Mouse (Mus musculus): Measurements from ENCODE around the gene Bloc1s4. TPM values are rescaled to one million over a fixed set of nuclear protein-coding genes. Genes with fewer than 3 reads are reported as not detected.
A peak's percentile ranks its signal among the peaks of the same experiment; 100 is the strongest.

Gene Bloc1s4
- polyA plus RNA-seq, 1 experiment from 2014 or later, result 23.5 TPM

- Histone ChIP-seq H3K4me1 (ENCODE audit: control insufficient read depth, insufficient read depth, low read length) (peaks cover 13% of the 10 kb centered on the region), H3K9ac (replicated peaks; ENCODE audit: low read depth, low read length) (no peak overlapping the region), H3K4me3 (ENCODE audit: low read depth, low read length) (no peak overlapping the region), H3K27me3 (ENCODE audit: control insufficient read depth, insufficient read depth, low read length) (no peaks in the 10 kb centered on the region), H3K36me3 (ENCODE audit: control insufficient read depth, insufficient read depth, low read length) (no peaks in the 10 kb centered on the region; the same call in 1 of the 2 replicates), H3K4me2 (replicated peaks; ENCODE audit: low read depth, low read length) (no peak overlapping the region), H3K9me3 (ENCODE audit: control insufficient read depth, low read depth, low read length) (no peaks in the 10 kb centered on the region), H3K27ac (ENCODE audit: low read length) (no peak overlapping the region)
- ATAC-seq (ENCODE audit: insufficient number of reproducible peaks, insufficient read depth, low FRiP score, low read depth), result no peak
- 74% methylated on average over 9 of the region's 9 CpGs for WGBS
Observed at GRCm38 (mm10) chr5:36750119-36751078, 1.9 kb upstream of the Bloc1s4 start.

GRCm38 (mm10) chr5:36747794-36748535, 485 bp downstream of the Bloc1s4 start:
- H3K4me3 ChIP-seq (ENCODE audit: low read depth, low read length), result peak overlapping the region; percentile 98
- no peaks in the 10 kb centered on the region; the same call in 1 of the 2 replicates for H3K36me3 ChIP-seq (ENCODE audit: control insufficient read depth, insufficient read depth, low read length)
- no peak overlapping the region for H3K27ac ChIP-seq (ENCODE audit: low read length)
- peak overlapping the region; percentile 94 for H3K4me2 ChIP-seq (replicated peaks; ENCODE audit: low read depth, low read length)
- H3K9me3 ChIP-seq (ENCODE audit: control insufficient read depth, low read depth, low read length), result no peaks in the 10 kb centered on the region
- peak overlapping the region; percentile 83 for H3K9ac ChIP-seq (replicated peaks; ENCODE audit: low read depth, low read length)
- WGBS, result 2% methylated on average over 76 of the region's 76 CpGs
- peaks cover 13% of the 10 kb centered on the region for H3K4me1 ChIP-seq (ENCODE audit: control insufficient read depth, insufficient read depth, low read length)
- no peaks in the 10 kb centered on the region for H3K27me3 ChIP-seq (ENCODE audit: control insufficient read depth, insufficient read depth, low read length)
- peak; percentile 42; the same call in 1 of the 2 replicates for ATAC-seq (ENCODE audit: insufficient number of reproducible peaks, insufficient read depth, low FRiP score, low read depth)

GRCm38 (mm10) chr5:36747071-36747470, 1.4 kb downstream of the Bloc1s4 start:
- Histone ChIP-seq H3K4me3 (ENCODE audit: low read depth, low read length) (peak overlapping the region; percentile 98; the same call in 1 of the 2 replicates), H3K36me3 (ENCODE audit: control insufficient read depth, insufficient read depth, low read length) (no peaks in the 10 kb centered on the region; the same call in 1 of the 2 replicates), H3K9me3 (ENCODE audit: control insufficient read depth, low read depth, low read length) (no peaks in the 10 kb centered on the region), H3K27me3 (ENCODE audit: control insufficient read depth, insufficient read depth, low read length) (no peaks in the 10 kb centered on the region), H3K9ac (replicated peaks; ENCODE audit: low read depth, low read length) (no peak overlapping the region), H3K27ac (ENCODE audit: low read length) (no peak overlapping the region), H3K4me2 (replicated peaks; ENCODE audit: low read depth, low read length) (peak overlapping the region; percentile 94), H3K4me1 (ENCODE audit: control insufficient read depth, insufficient read depth, low read length) (peaks cover 13% of the 10 kb centered on the region)
- no peak for ATAC-seq (ENCODE audit: insufficient number of reproducible peaks, insufficient read depth, low FRiP score, low read depth)
- 76% methylated on average over 7 of the region's 7 CpGs for WGBS

- Histone ChIP-seq H3K36me3 (ENCODE audit: control insufficient read depth, insufficient read depth, low read length) (no peaks in the 10 kb centered on the region; the same call in 1 of the 2 replicates), H3K4me2 (replicated peaks; ENCODE audit: low read depth, low read length) (peak overlapping the region; percentile 30), H3K4me3 (ENCODE audit: low read depth, low read length) (no peak overlapping the region), H3K9ac (replicated peaks; ENCODE audit: low read depth, low read length) (no peak overlapping the region), H3K4me1 (ENCODE audit: control insufficient read depth, insufficient read depth, low read length) (peaks cover 8% of the 10 kb centered on the region), H3K9me3 (ENCODE audit: control insufficient read depth, low read depth, low read length) (no peaks in the 10 kb centered on the region), H3K27ac (ENCODE audit: low read length) (no peak overlapping the region), H3K27me3 (ENCODE audit: control insufficient read depth, insufficient read depth, low read length) (no peaks in the 10 kb centered on the region)
- WGBS, result 41% methylated on average over 16 of the region's 16 CpGs
- ATAC-seq (ENCODE audit: insufficient number of reproducible peaks, insufficient read depth, low FRiP score, low read depth), result peak; percentile 29; the same call in 1 of the 2 replicates
Observed at GRCm38 (mm10) chr5:36742126-36742848, 6.2 kb downstream of the Bloc1s4 start.

GRCm38 (mm10) chr5:36739829-36740228, 8.6 kb downstream of the Bloc1s4 start:
- H3K4me1 ChIP-seq (ENCODE audit: control insufficient read depth, insufficient read depth, low read length), result no peaks in the 10 kb centered on the region
- ATAC-seq (ENCODE audit: insufficient number of reproducible peaks, insufficient read depth, low FRiP score, low read depth), result no peak
- no peak overlapping the region for H3K4me3 ChIP-seq (ENCODE audit: low read depth, low read length)
- H3K4me2 ChIP-seq (replicated peaks; ENCODE audit: low read depth, low read length), result no peak overlapping the region
- no peak overlapping the region for H3K9ac ChIP-seq (replicated peaks; ENCODE audit: low read depth, low read length)
- 59% methylated on average over 4 of the region's 4 CpGs for WGBS
- H3K9me3 ChIP-seq (ENCODE audit: control insufficient read depth, low read depth, low read length), result no peaks in the 10 kb centered on the region
- no peaks in the 10 kb centered on the region for H3K36me3 ChIP-seq (ENCODE audit: control insufficient read depth, insufficient read depth, low read length)
- 0 out of 2 replicates have a peak, but pooled peaks cover 2% of the 10 kb centered on the region for H3K27me3 ChIP-seq (ENCODE audit: control insufficient read depth, insufficient read depth, low read length)
- no peak overlapping the region for H3K27ac ChIP-seq (ENCODE audit: low read length)

- 53% methylated on average over 16 of the region's 16 CpGs for WGBS
- Histone ChIP-seq H3K4me2 (replicated peaks; ENCODE audit: low read depth, low read length) (no peak overlapping the region), H3K36me3 (ENCODE audit: control insufficient read depth, insufficient read depth, low read length) (no peaks in the 10 kb centered on the region), H3K9me3 (ENCODE audit: control insufficient read depth, low read depth, low read length) (no peaks in the 10 kb centered on the region), H3K9ac (replicated peaks; ENCODE audit: low read depth, low read length) (no peak overlapping the region), H3K4me3 (ENCODE audit: low read depth, low read length) (no peak overlapping the region), H3K27me3 (ENCODE audit: control insufficient read depth, insufficient read depth, low read length) (0 out of 2 replicates have a peak, but pooled peaks cover 2% of the 10 kb centered on the region), H3K27ac (ENCODE audit: low read length) (no peak overlapping the region), H3K4me1 (ENCODE audit: control insufficient read depth, insufficient read depth, low read length) (no peaks in the 10 kb centered on the region)
- ATAC-seq (ENCODE audit: insufficient number of reproducible peaks, insufficient read depth, low FRiP score, low read depth), result no peak
Observed at GRCm38 (mm10) chr5:36738799-36739615, 9.4 kb downstream of the Bloc1s4 start.

- no peak overlapping the region for H3K4me2 ChIP-seq (replicated peaks; ENCODE audit: low read depth, low read length)
- no peaks in the 10 kb centered on the region for H3K4me1 ChIP-seq (ENCODE audit: control insufficient read depth, insufficient read depth, low read length)
- H3K4me3 ChIP-seq (ENCODE audit: low read depth, low read length), result no peak overlapping the region
- H3K36me3 ChIP-seq (ENCODE audit: control insufficient read depth, insufficient read depth, low read length), result no peaks in the 10 kb centered on the region
- whole genome bisulfite sequencing, result 50% methylated on average over 4 of the region's 4 CpGs
- no peak overlapping the region for H3K27ac ChIP-seq (ENCODE audit: low read length)
- ATAC-seq (ENCODE audit: insufficient number of reproducible peaks, insufficient read depth, low FRiP score, low read depth), result no peak
- H3K9ac ChIP-seq (replicated peaks; ENCODE audit: low read depth, low read length), result no peak overlapping the region
- 0 out of 2 replicates have a peak, but pooled peaks cover 2% of the 10 kb centered on the region for H3K27me3 ChIP-seq (ENCODE audit: control insufficient read depth, insufficient read depth, low read length)
- H3K9me3 ChIP-seq (ENCODE audit: control insufficient read depth, low read depth, low read length), result no peaks in the 10 kb centered on the region
Observed at GRCm38 (mm10) chr5:36737765-36738164, 10.7 kb downstream of the Bloc1s4 start.
